21 mouse cellular contexts compared by ENCODE assay signal in genomic region chr2:52862046-52862759, GRCm38 (mm10). TPM values are rescaled to one million over a fixed set of nuclear protein-coding genes. Genes with fewer than 3 reads are reported as not detected.
DNase-seq lines count a peak whose midpoint lies in the region; TF ChIP-seq lines count a peak whose summit lies in the region.
"Had no signal": no experiment of that assay in that cellular context is flagged by ENCODE, and none has a peak within 500 bp of the region (broad histone marks: within the 10 kb centered on the region; RNA-seq: fewer than 3 reads in every experiment).

No protein-coding gene starts in this region.

- 24% methylated on average over 9 of the region's 9 CpGs for WGBS in cerebellum, adult 2 months
- 87% methylated on average over 9 of the region's 9 CpGs for WGBS in embryonic facial prominence, embryonic 10.5 days

- no peaks in the 10 kb centered on the region for H3K27me3 ChIP-seq in cerebellum, adult 2 months (ENCODE audit: control insufficient read depth, insufficient read depth, low read length)
- no peaks in the 10 kb centered on the region for H3K27me3 ChIP-seq in embryonic facial prominence, embryonic 10.5 days (replicated peaks; ENCODE audit: low read depth, poor library complexity, severe bottlenecking)
- H3K27me3 ChIP-seq: embryonic facial prominence, embryonic 12.5 days; midbrain, embryonic 13.5 days; neural tube, embryonic 13.5 days; Patski had no signal

- no peak for TF ChIP-seq CTCF in left cerebral cortex, adult 2 months (IDR thresholded peaks at IDR 0.05)
- no peak for TF ChIP-seq CTCF in cerebellum, adult 2 months (IDR thresholded peaks at IDR 0.05; ENCODE audit: borderline replicate concordance, insufficient read depth, low read depth, low read length)
- no peak for TF ChIP-seq CTCF in embryonic fibroblast, embryonic 13.5 days (IDR thresholded peaks at IDR 0.05; ENCODE audit: borderline replicate concordance, insufficient read depth, low read length)

- peaks cover 14% of the 10 kb centered on the region for H3K4me1 ChIP-seq in cerebellum, adult 2 months (ENCODE audit: control insufficient read depth, insufficient read depth, low read length)
- peaks cover 15% of the 10 kb centered on the region for H3K4me1 ChIP-seq in embryonic fibroblast, embryonic 13.5 days (ENCODE audit: control insufficient read depth, insufficient read depth, low read length)
- H3K4me1 ChIP-seq in embryonic facial prominence, embryonic 10.5 days = peaks cover 43% of the 10 kb centered on the region
- H3K4me1 ChIP-seq: liver, embryonic 15.5 days had no signal

- intact Hi-C loops in left cerebral cortex, adult 2 months (cut with DNase I) = no loop called here

- H3K4me3 ChIP-seq in left cerebral cortex, adult 2 months = no peak overlapping the region
- no peak overlapping the region for H3K4me3 ChIP-seq in cerebellum, adult 2 months (replicated peaks; ENCODE audit: insufficient read depth, low read depth, low read length)
- no peak overlapping the region for H3K4me3 ChIP-seq in embryonic fibroblast, embryonic 13.5 days (ENCODE audit: insufficient read depth, low read length)
- H3K4me3 ChIP-seq in embryonic facial prominence, embryonic 10.5 days = no peak overlapping the region
- H3K4me3 ChIP-seq: embryonic facial prominence, embryonic 12.5 days; gastrocnemius, adult 2 months; liver, embryonic 15.5 days; midbrain, embryonic 13.5 days; neural tube, embryonic 13.5 days had no signal

- peaks cover 24% of the 10 kb centered on the region for H3K36me3 ChIP-seq in embryonic facial prominence, embryonic 10.5 days (replicated peaks)
- H3K36me3 ChIP-seq: liver, embryonic 15.5 days had no signal

- no peak for DNase-seq in left cerebral cortex, adult 2 months (ENCODE audit: extremely low spot score in 1 of 2, low spot score in 2 of 2)
- no peak for DNase-seq in left cerebral cortex, adult 18-20 months (ENCODE audit: low spot score in 2 of 2)
- peak; percentile 35 for DNase-seq in Muller cell, postnatal 12 days (ENCODE audit: inconsistent ontology term)
- DNase-seq in cerebellum, adult 2 months = peak; percentile 31 to 61
- no peak for DNase-seq in embryonic facial prominence, embryonic 10.5 days (ENCODE audit: low spot score)
- DNase-seq in right cerebral cortex, postnatal 25 days = no peak
- no peak for DNase-seq in thymus, postnatal 36 days
- DNase-seq: adrenal gland, postnatal 10 days; forebrain, postnatal 0 days; gastrocnemius, adult 2 months; heart, postnatal 10 days; kidney, adult 2 months; kidney, postnatal 10 days; right cerebral cortex, adult 18-20 months; thymus, postnatal 4 days had no signal

- H3K9me3 ChIP-seq in embryonic facial prominence, embryonic 10.5 days = 0 out of 2 replicates have a peak, but pooled peaks cover 4% of the 10 kb centered on the region
- H3K9me3 ChIP-seq: embryonic facial prominence, embryonic 12.5 days; liver, embryonic 15.5 days; midbrain, embryonic 13.5 days; neural tube, embryonic 13.5 days had no signal

- 0 out of 2 replicates have a peak overlapping the region, but pooled peaks have one; percentile 11 for H3K27ac ChIP-seq in left cerebral cortex, adult 2 months
- 0 out of 2 replicates have a peak overlapping the region, but pooled peaks have one; percentile 29 for H3K27ac ChIP-seq in cerebellum, adult 2 months (ENCODE audit: insufficient read depth, low read length)
- H3K27ac ChIP-seq in embryonic fibroblast, embryonic 13.5 days (ENCODE audit: insufficient read depth, low read length) = peak overlapping the region; percentile 22
- no peak overlapping the region; the same call in 1 of the 2 replicates for H3K27ac ChIP-seq in embryonic facial prominence, embryonic 10.5 days (replicated peaks)
- H3K27ac ChIP-seq: embryonic facial prominence, embryonic 12.5 days; gastrocnemius, adult 2 months; liver, embryonic 15.5 days; midbrain, embryonic 13.5 days; neural tube, embryonic 13.5 days had no signal

- no peak for TF ChIP-seq POLR2A in cerebellum, adult 2 months (IDR thresholded peaks at IDR 0.05; ENCODE audit: borderline replicate concordance, insufficient read depth, low read length)
- no peak for TF ChIP-seq POLR2A in embryonic fibroblast, embryonic 13.5 days (IDR thresholded peaks at IDR 0.05; ENCODE audit: low read depth, low read length)

RNA-seq across cellular contexts. Expression of gene Fmnl2, which starts 4.5 kb away (rescaled TPM):
- 10 to 100 TPM; 41.8 to 42.0 TPM for total RNA-seq in left cerebral cortex, adult 2 months (2021)
- 10 to 100 TPM; 41.9 to 43.2 TPM for total RNA-seq in left cerebral cortex, adult 18-20 months (2021)
- 25.3 and 25.5 TPM in 2 replicates for polyA plus RNA-seq in cerebellum, adult 2 months (2012; rRNA removed)
- polyA plus RNA-seq in embryonic fibroblast, embryonic 13.5 days (2011; ENCODE audit: insufficient read length, low read depth, missing spikeins) = 34.0 and 63.0 TPM in 2 replicates
- 6.0 and 7.3 TPM in 2 replicates for polyA plus RNA-seq in embryonic facial prominence, embryonic 10.5 days (2016; fragmentation: Nextera tagmentation; extraction: Ambion mirVana)

Comparison
In these comparisons a context has a peak if more than half of its experiments do, and no peak if none do; other contexts are left out.
1. DNase-seq: peak in Muller cell, postnatal 12 days (single experiment) and cerebellum, adult 2 months (2 of 2); none in left cerebral cortex, adult 2 months (0 of 2), left cerebral cortex, adult 18-20 months (0 of 2), embryonic facial prominence, embryonic 10.5 days (single experiment), right cerebral cortex, postnatal 25 days (single experiment) and thymus, postnatal 36 days (0 of 2).